In the genomic region with DNA sequence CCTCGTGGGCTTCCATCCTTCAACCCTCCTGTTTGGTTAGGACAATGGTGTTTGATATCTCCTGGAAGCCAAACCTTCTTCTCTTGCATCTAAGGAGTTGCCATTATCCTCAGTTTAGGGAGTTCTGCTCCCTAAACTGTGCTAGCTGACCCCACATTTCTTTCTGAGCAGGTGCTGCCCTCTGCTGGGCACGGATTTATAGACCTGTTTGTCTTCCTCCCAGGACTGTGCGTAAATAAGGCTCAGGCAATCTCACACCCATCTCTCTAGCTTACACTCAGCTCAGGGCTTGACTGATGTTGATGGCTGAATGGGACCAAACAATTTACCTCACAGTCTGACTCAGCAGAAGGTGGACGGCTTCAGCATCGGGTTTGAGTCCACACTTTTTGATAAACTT, we compare ENCODE assay signal across 9 mouse cellular contexts. TPM values are rescaled to one million over a fixed set of nuclear protein-coding genes. Genes with fewer than 3 reads are reported as not detected.
DNase-seq lines count a peak whose midpoint lies in the region; ATAC-seq lines count a peak whose summit lies in the region.
"Had no signal": no experiment of that assay in that cellular context is flagged by ENCODE, and none has a peak within 500 bp of the region (broad histone marks: within the 10 kb centered on the region; RNA-seq: fewer than 3 reads in every experiment).

No protein-coding gene starts in this region.

- H3K4me2 ChIP-seq in hindbrain, embryonic 13.5 days, result no peak overlapping the region
- H3K4me2 ChIP-seq: limb, embryonic 15.5 days had no signal

- no peak overlapping the region for H3K4me3 ChIP-seq in hindbrain, embryonic 10.5 days
- no peak overlapping the region for H3K4me3 ChIP-seq in hindbrain, embryonic 13.5 days
- H3K4me3 ChIP-seq: limb, embryonic 15.5 days had no signal

- H3K27me3 ChIP-seq in hindbrain, embryonic 10.5 days (ENCODE audit: insufficient read depth, poor library complexity, severe bottlenecking), result peaks cover 6% of the 10 kb centered on the region; the same call in 1 of the 2 replicates
- 0 out of 2 replicates have a peak, but pooled peaks cover 8% of the 10 kb centered on the region for H3K27me3 ChIP-seq in hindbrain, embryonic 13.5 days

- H3K4me1 ChIP-seq in hindbrain, embryonic 10.5 days (replicated peaks), result no peaks in the 10 kb centered on the region
- no peaks in the 10 kb centered on the region for H3K4me1 ChIP-seq in hindbrain, embryonic 13.5 days (replicated peaks)
- H3K4me1 ChIP-seq: limb, embryonic 15.5 days had no signal

- H3K9me3 ChIP-seq in hindbrain, embryonic 10.5 days, result peaks cover 13% of the 10 kb centered on the region; the same call in 1 of the 2 replicates
- H3K9me3 ChIP-seq in hindbrain, embryonic 13.5 days, result peaks cover 6% of the 10 kb centered on the region
- H3K9me3 ChIP-seq: limb, embryonic 15.5 days had no signal

- H3K9ac ChIP-seq in hindbrain, embryonic 13.5 days, result no peak overlapping the region
- H3K9ac ChIP-seq: limb, embryonic 15.5 days had no signal

- peak; percentile 58 for DNase-seq in hindbrain, embryonic 10.5 days (ENCODE audit: low spot score)
- DNase-seq in ES-CJ7 (ENCODE audit: low read depth, low spot score), result peak; percentile 76
- peak; percentile 52 for DNase-seq in c-Kit-positive CD71-positive TER-119-positive erythroid progenitor cells, embryonic 14.5 days (ENCODE audit: low spot score)
- peak; percentile 28 to 29 for DNase-seq in gastrocnemius, postnatal 36 days
- DNase-seq in layer of hippocampus, postnatal 25 days (ENCODE audit: extremely low spot score in 1 of 2, low spot score in 1 of 2), result peak; percentile 59 to 89
- peak; percentile 61 for DNase-seq in mesoderm, embryonic 11.5 days (ENCODE audit: low read depth, low spot score)
- DNase-seq in thymus, postnatal 0 days (ENCODE audit: low spot score), result peak; percentile 58

- no peak overlapping the region for H3K27ac ChIP-seq in hindbrain, embryonic 10.5 days
- no peak overlapping the region for H3K27ac ChIP-seq in hindbrain, embryonic 13.5 days
- H3K27ac ChIP-seq: limb, embryonic 15.5 days had no signal

- intact Hi-C loops in gastrocnemius, postnatal 36 days (cut with DNase I), result no loop called here

- no peaks in the 10 kb centered on the region for H3K36me3 ChIP-seq in hindbrain, embryonic 10.5 days
- no peaks in the 10 kb centered on the region for H3K36me3 ChIP-seq in hindbrain, embryonic 13.5 days
- H3K36me3 ChIP-seq: limb, embryonic 15.5 days had no signal

- no peak for ATAC-seq in hindbrain, embryonic 13.5 days (ENCODE audit: low FRiP score)

- 43% methylated on average over 5 of the region's 5 CpGs for WGBS in hindbrain, embryonic 10.5 days
- WGBS in hindbrain, embryonic 13.5 days, result 37% methylated on average over 5 of the region's 5 CpGs

RNA-seq across cellular contexts. Expression of gene Mobp, which starts 21.8 kb away (rescaled TPM):
- polyA plus RNA-seq in hindbrain, embryonic 10.5 days (2016; fragmentation: Nextera tagmentation; extraction: Ambion mirVana), result 0.22 and 0.26 TPM in 2 replicates
- polyA plus RNA-seq in hindbrain, embryonic 13.5 days (2015; fragmentation: Nextera tagmentation; extraction: Ambion mirVana), result not detected in 2 replicates
- not detected for total RNA-seq in gastrocnemius, postnatal 36 days (2021)
- total RNA-seq in layer of hippocampus, postnatal 25 days (2021), result 100 to 1,000 TPM; 605 to 677 TPM
- not detected in 2 replicates for polyA plus RNA-seq in thymus, postnatal 0 days (2015; fragmentation: Nextera tagmentation; extraction: Ambion mirVana)

RNA-seq across cellular contexts. Expression of gene Rpsa, which starts 43.8 kb away (rescaled TPM):
- polyA plus RNA-seq in hindbrain, embryonic 10.5 days (2016; fragmentation: Nextera tagmentation; extraction: Ambion mirVana), result 1,315 and 1,519 TPM in 2 replicates
- polyA plus RNA-seq in hindbrain, embryonic 13.5 days (2015; fragmentation: Nextera tagmentation; extraction: Ambion mirVana), result 905 and 920 TPM in 2 replicates
- total RNA-seq in gastrocnemius, postnatal 36 days (2021), result 100 to 1,000 TPM; 366 to 400 TPM
- total RNA-seq in layer of hippocampus, postnatal 25 days (2021), result 100 to 1,000 TPM; 415 to 483 TPM
- polyA plus RNA-seq in thymus, postnatal 0 days (2015; fragmentation: Nextera tagmentation; extraction: Ambion mirVana), result 1,819 and 1,824 TPM in 2 replicates
